In genomic region chr19:12595530-12596289, GRCm38 (mm10) we compare ENCODE assay signal across 8 mouse cellular contexts. TPM values are rescaled to one million over a fixed set of nuclear protein-coding genes. Genes with fewer than 3 reads are reported as not detected.
DNase-seq lines count a peak whose midpoint lies in the region; ATAC-seq and TF ChIP-seq lines count a peak whose summit lies in the region.

No protein-coding gene starts in this region.

- H3K9ac ChIP-seq in hindbrain, postnatal 0 days (replicated peaks; ENCODE audit: low read length) = peak overlapping the region; percentile 87

- ATAC-seq in hindbrain, postnatal 0 days = peak; percentile 95

- peak; percentile 91 for TF ChIP-seq POLR2A in cortical plate, adult 2 months (IDR thresholded peaks at IDR 0.05; ENCODE audit: extremely low read depth, insufficient read depth, low read length)

- H3K79me2 ChIP-seq in macrophage (ENCODE audit: inconsistent target) = no peaks in the 10 kb centered on the region

- peak; percentile 28; the same call in 1 of the 2 replicates for TF ChIP-seq CTCF in cortical plate, adult 2 months (IDR thresholded peaks at IDR 0.05; ENCODE audit: extremely low read depth, insufficient read depth, low read length)
- TF ChIP-seq CTCF in hindbrain, postnatal 0 days (IDR thresholded peaks at IDR 0.05; ENCODE audit: low read depth) = peak; percentile 66

- H3K4me2 ChIP-seq in hindbrain, postnatal 0 days (ENCODE audit: low read depth, low read length) = peak overlapping the region; percentile 95

- H3K27me3 ChIP-seq in hindbrain, postnatal 0 days (ENCODE audit: insufficient read depth, low read length) = no peaks in the 10 kb centered on the region

- no peaks in the 10 kb centered on the region; the same call in 1 of the 2 replicates for H3K4me1 ChIP-seq in cortical plate, adult 2 months (ENCODE audit: control insufficient read depth, insufficient read depth, low read length)
- H3K4me1 ChIP-seq in hindbrain, postnatal 0 days (ENCODE audit: insufficient read depth, low read length) = no peaks in the 10 kb centered on the region

- WGBS in hindbrain, postnatal 0 days = under 1% methylated on average over 49 of the region's 49 CpGs
- WGBS in macrophage (ENCODE audit: missing documents) = 1% methylated on average over 49 of the region's 49 CpGs

- no peaks in the 10 kb centered on the region for H3K36me3 ChIP-seq in hindbrain, postnatal 0 days (ENCODE audit: insufficient read depth, low read length)
- H3K36me3 ChIP-seq in macrophage (ENCODE audit: inconsistent target) = no peaks in the 10 kb centered on the region

- DNase-seq in adrenal gland, adult 8-10 months = peak; percentile 23
- DNase-seq in gastrocnemius, adult 18-20 months (ENCODE audit: low spot score) = peak; percentile 39
- DNase-seq in hindbrain, postnatal 0 days (ENCODE audit: low spot score) = peak; percentile 92
- DNase-seq in left cerebral cortex, adult 8-10 months (ENCODE audit: low spot score in 2 of 2) = peak; percentile 25 to 53
- peak; percentile 51 to 57 for DNase-seq in right cerebral cortex, adult 2 months (ENCODE audit: low spot score in 2 of 2)
- peak; percentile 39 to 65 for DNase-seq in urinary bladder, postnatal 4 days (ENCODE audit: low spot score in 2 of 2)

- no peaks in the 10 kb centered on the region for H3K9me3 ChIP-seq in hindbrain, postnatal 0 days (ENCODE audit: low read length)

- peak overlapping the region; percentile 96 for H3K27ac ChIP-seq in cortical plate, adult 2 months (ENCODE audit: insufficient read depth, low read length)
- H3K27ac ChIP-seq in hindbrain, postnatal 0 days = peak overlapping the region; percentile 91
- peak overlapping the region; percentile 33; the same call in 1 of the 2 replicates for H3K27ac ChIP-seq in macrophage

- H3K4me3 ChIP-seq in cortical plate, adult 2 months (ENCODE audit: insufficient read depth, low read length) = peak overlapping the region; percentile 99
- H3K4me3 ChIP-seq in hindbrain, postnatal 0 days (ENCODE audit: low read length) = peak overlapping the region; percentile 84
- peak overlapping the region; percentile 38 for H3K4me3 ChIP-seq in macrophage (ENCODE audit: inconsistent target)

RNA-seq across cellular contexts. Expression of gene Gm4952, which starts 4.1 kb away (rescaled TPM):
- under 1 TPM in 1 of 4 experiments, not detected in 3; 0.16 TPM for total RNA-seq in adrenal gland, adult 8-10 months (2022)
- 0.10 and 0.26 TPM in 2 replicates for polyA plus RNA-seq in cortical plate, adult 2 months (2012; rRNA removed)
- not detected for total RNA-seq in gastrocnemius, adult 18-20 months (2021)
- 0.14 TPM in 1 of 2 replicates, not detected in the other for total RNA-seq in hindbrain, postnatal 0 days (2014; rRNA removed)
- 0.30 and 0.43 TPM in 2 replicates for polyA plus RNA-seq in hindbrain, postnatal 0 days (2015; fragmentation: Nextera tagmentation; extraction: Ambion mirVana)
- total RNA-seq in left cerebral cortex, adult 8-10 months (2022) = under 1 TPM in 1 of 4 experiments, not detected in 3; 0.14 TPM
- under 1 TPM in 1 of 26 experiments, not detected in 25; 0.58 TPM for total RNA-seq in macrophage (2018; cell fraction: chromatin; rRNA removed)
- total RNA-seq in macrophage (2018; cell fraction: cytosol; rRNA removed) = under 1 TPM in 1 of 26 experiments, not detected in 25; 0.03 TPM
- 1 to 10 TPM in 1 of 26 experiments, not detected in 25; 1.1 TPM for total RNA-seq in macrophage (2018; cell fraction: nucleus; rRNA removed)
- not detected in 3 replicates for polyA plus RNA-seq in macrophage (2018)

RNA-seq across cellular contexts. Expression of gene Glyat, which starts 37.4 kb away (rescaled TPM):
- total RNA-seq in adrenal gland, adult 8-10 months (2022) = not detected
- not detected in 2 replicates for polyA plus RNA-seq in cortical plate, adult 2 months (2012; rRNA removed)
- total RNA-seq in gastrocnemius, adult 18-20 months (2021) = not detected
- not detected in 2 replicates for total RNA-seq in hindbrain, postnatal 0 days (2014; rRNA removed)
- polyA plus RNA-seq in hindbrain, postnatal 0 days (2015; fragmentation: Nextera tagmentation; extraction: Ambion mirVana) = 0.05 TPM in 1 of 2 replicates, not detected in the other
- total RNA-seq in left cerebral cortex, adult 8-10 months (2022) = not detected
- not detected for total RNA-seq in macrophage (2018; cell fraction: chromatin; rRNA removed)
- total RNA-seq in macrophage (2018; cell fraction: cytosol; rRNA removed) = not detected
- total RNA-seq in macrophage (2018; cell fraction: nucleus; rRNA removed) = not detected
- not detected in 3 replicates for polyA plus RNA-seq in macrophage (2018)

RNA-seq across cellular contexts. Expression of gene Fam111a, which starts 50.2 kb away (rescaled TPM):
- total RNA-seq in adrenal gland, adult 8-10 months (2022) = 1 to 10 TPM; 2.2 to 5.5 (median 4.6) TPM
- polyA plus RNA-seq in cortical plate, adult 2 months (2012; rRNA removed) = 1.2 and 1.4 TPM in 2 replicates
- total RNA-seq in gastrocnemius, adult 18-20 months (2021) = 1 to 10 TPM; 1.3 to 2.7 TPM
- total RNA-seq in hindbrain, postnatal 0 days (2014; rRNA removed) = 1.9 and 4.8 TPM in 2 replicates
- 3.2 and 3.3 TPM in 2 replicates for polyA plus RNA-seq in hindbrain, postnatal 0 days (2015; fragmentation: Nextera tagmentation; extraction: Ambion mirVana)
- 1 to 10 TPM; 1.3 to 3.1 (median 1.8) TPM for total RNA-seq in left cerebral cortex, adult 8-10 months (2022)
- 10 to 100 TPM in 25 of 26 experiments, 1 to 10 TPM in 1; 7.4 to 79.6 (median 40.6) TPM for total RNA-seq in macrophage (2018; cell fraction: chromatin; rRNA removed)
- total RNA-seq in macrophage (2018; cell fraction: cytosol; rRNA removed) = 10 to 100 TPM; 36.0 to 74.7 (median 60.7) TPM
- total RNA-seq in macrophage (2018; cell fraction: nucleus; rRNA removed) = 100 to 1,000 TPM in 2 of 26 experiments, 10 to 100 TPM in 24; 26.5 to 166 (median 46.1) TPM
- 55.9 to 176 TPM (median 125 TPM) in 3 replicates for polyA plus RNA-seq in macrophage (2018)

Comparison
In these comparisons a context has a peak if more than half of its experiments do, and no peak if none do; other contexts are left out.
1. Peak in every context shown above with its lines: DNase-seq, ATAC-seq, H3K4me3 ChIP-seq and H3K27ac ChIP-seq.
2. DNase-seq: peak in every context shown above with its lines; median percentile 92 in hindbrain, postnatal 0 days; 54 in right cerebral cortex, adult 2 months; 52 in urinary bladder, postnatal 4 days; 39 in gastrocnemius, adult 18-20 months; 39 in left cerebral cortex, adult 8-10 months; 23 in adrenal gland, adult 8-10 months.
3. H3K27ac ChIP-seq: peak in every context shown above with its lines; median percentile 96 in cortical plate, adult 2 months; 91 in hindbrain, postnatal 0 days; 33 in macrophage.
4. H3K4me3 ChIP-seq: peak in every context shown above with its lines; median percentile 99 in cortical plate, adult 2 months; 84 in hindbrain, postnatal 0 days; 38 in macrophage.